Mouse (Mus musculus) thymus, adult 2 months (tissue): Measurements from ENCODE around the gene Ano10. TPM values are rescaled to one million over a fixed set of nuclear protein-coding genes. Genes with fewer than 3 reads are reported as not detected.

Experiments used
- DNase-seq: peaks from one replicate; pipeline ENCODE4 v3.0.0; 2021
- H3K27ac ChIP-seq: fragments of 200-500 bp; 2 replicates; pipeline ENCODE4 v1.5.1; 2012; ENCODE audit warnings: low read length, control low read depth; ENCODE audit not compliant: control insufficient read depth, insufficient read depth
- H3K27me3 ChIP-seq: fragments of 200-500 bp; 2 replicates; pipeline ENCODE4 v1.6.1; 2012; ENCODE audit warnings: mild to moderate bottlenecking, low read length, moderate library complexity, mixed read lengths; ENCODE audit not compliant: control insufficient read depth, insufficient read depth
- H3K36me3 ChIP-seq: fragments of 200-500 bp; 2 replicates; pipeline ENCODE4 v1.6.1; 2012; ENCODE audit warnings: mild to moderate bottlenecking, low read length, moderate library complexity; ENCODE audit not compliant: control insufficient read depth, insufficient read depth
- H3K4me1 ChIP-seq: fragments of 200-500 bp; replicated peaks from 2 replicates; pipeline ENCODE4 v1.6.1; 2012; ENCODE audit warnings: low read length; ENCODE audit not compliant: control insufficient read depth, insufficient read depth
- H3K4me3 ChIP-seq: fragments of 200-500 bp; 2 replicates; pipeline ENCODE4 v1.5.1; 2012; ENCODE audit warnings: mild to moderate bottlenecking, low read length, control low read depth, moderate library complexity; ENCODE audit not compliant: control insufficient read depth, insufficient read depth
- CTCF ChIP-seq: fragments of 200-500 bp; IDR thresholded peaks from 2 replicates; pipeline ENCODE4 v1.5.1; 2012; ENCODE audit warnings: mild to moderate bottlenecking, control low read depth, low read length, moderate library complexity, borderline replicate concordance; ENCODE audit not compliant: control insufficient read depth, poor library complexity, insufficient read depth; ENCODE audit errors: extremely low read depth
- POLR2A ChIP-seq: fragments of 200-500 bp; IDR thresholded peaks from 2 replicates; pipeline ENCODE4 v1.6.1; 2012; ENCODE audit warnings: mild to moderate bottlenecking, low read length, control low read depth, moderate library complexity; ENCODE audit not compliant: control insufficient read depth, poor library complexity, insufficient read depth; ENCODE audit errors: extremely low read depth
- WGBS: fragments of 180-500 bp; shearing (Covaris S2); methylation state at CpG from one replicate; pipeline ENCODE4 v1.1.7; 2018; 5-methylcytosine and 5-hydroxymethylcytosine counted together
- polyA plus RNA-seq: library from polyadenylated mRNA; depleted of rRNA; stranded (reverse); fragments of >200 nt; gene quantifications from 2 replicates; pipeline ENCODE4 v1.2.3, GENCODE M21; 2012

Ano10 gene
- polyA plus RNA-seq, 1 experiment, result 41.3 TPM

DNA sequence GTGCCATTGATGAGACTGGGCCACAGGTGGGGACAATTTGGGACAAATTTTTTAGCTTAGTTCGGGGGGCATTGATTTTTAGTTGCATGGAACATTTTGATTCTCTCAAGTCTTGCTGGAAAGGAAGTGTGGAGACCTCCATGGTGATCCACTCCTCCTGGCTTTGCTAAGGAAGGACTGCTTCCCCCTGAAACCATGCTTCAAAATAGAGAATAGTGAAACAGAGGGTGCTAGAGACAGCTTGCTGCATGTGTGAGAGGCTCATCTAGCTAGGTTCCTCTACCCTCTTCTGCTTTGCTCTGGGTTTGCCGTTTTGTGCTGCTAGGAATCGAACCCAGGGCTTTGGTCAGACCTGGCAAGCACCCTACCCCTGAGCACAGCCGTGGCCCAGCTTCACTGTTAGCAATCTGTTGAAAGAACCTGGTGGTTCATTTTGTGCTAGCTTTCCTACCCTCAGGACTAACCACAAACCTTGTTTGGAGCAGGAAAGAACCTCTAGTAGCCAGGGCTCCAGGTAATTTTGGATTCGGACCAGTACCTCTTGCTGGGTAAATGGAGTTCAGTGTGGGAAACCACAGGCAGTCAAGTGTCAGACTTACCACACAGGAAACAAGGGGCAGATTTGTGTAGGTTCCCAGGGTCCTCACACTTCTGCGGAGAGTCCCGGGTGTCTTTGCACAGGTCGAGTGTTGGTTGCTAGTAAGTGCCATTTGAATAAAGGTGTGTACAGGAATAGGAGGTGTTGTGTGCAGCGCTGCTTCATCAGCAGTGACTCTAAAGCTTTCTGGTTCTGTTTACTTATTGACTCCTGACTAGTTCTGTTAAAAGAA is 144.0 kb downstream of the Ano10 start:
- DNase-seq, result peak; percentile 18
- no peaks in the 10 kb centered on the region for H3K27me3 ChIP-seq
- H3K4me1 ChIP-seq, result peaks cover 12% of the 10 kb centered on the region
- 15% methylated on average over 9 of the region's 9 CpGs for WGBS
- peaks cover 2% of the 10 kb centered on the region; the same call in 1 of the 2 replicates for H3K36me3 ChIP-seq
- H3K27ac ChIP-seq, result 0 out of 2 replicates have a peak overlapping the region, but pooled peaks have one; percentile 15
- H3K4me3 ChIP-seq, result no peak overlapping the region
- TF ChIP-seq CTCF (no peak), POLR2A (no peak)

GRCm38 (mm10) chr9:122148356-122148755 is 145.9 kb downstream of the Ano10 start:
- H3K4me3 ChIP-seq, result no peak overlapping the region
- H3K4me1 ChIP-seq, result peaks cover 12% of the 10 kb centered on the region
- no peak for DNase-seq
- no peak overlapping the region for H3K27ac ChIP-seq
- TF ChIP-seq CTCF, result no peak
- no peak for TF ChIP-seq POLR2A
- no peaks in the 10 kb centered on the region for H3K27me3 ChIP-seq
- peaks cover 13% of the 10 kb centered on the region for H3K36me3 ChIP-seq
- WGBS, result 92% methylated on average over 3 of the region's 3 CpGs

DNA sequence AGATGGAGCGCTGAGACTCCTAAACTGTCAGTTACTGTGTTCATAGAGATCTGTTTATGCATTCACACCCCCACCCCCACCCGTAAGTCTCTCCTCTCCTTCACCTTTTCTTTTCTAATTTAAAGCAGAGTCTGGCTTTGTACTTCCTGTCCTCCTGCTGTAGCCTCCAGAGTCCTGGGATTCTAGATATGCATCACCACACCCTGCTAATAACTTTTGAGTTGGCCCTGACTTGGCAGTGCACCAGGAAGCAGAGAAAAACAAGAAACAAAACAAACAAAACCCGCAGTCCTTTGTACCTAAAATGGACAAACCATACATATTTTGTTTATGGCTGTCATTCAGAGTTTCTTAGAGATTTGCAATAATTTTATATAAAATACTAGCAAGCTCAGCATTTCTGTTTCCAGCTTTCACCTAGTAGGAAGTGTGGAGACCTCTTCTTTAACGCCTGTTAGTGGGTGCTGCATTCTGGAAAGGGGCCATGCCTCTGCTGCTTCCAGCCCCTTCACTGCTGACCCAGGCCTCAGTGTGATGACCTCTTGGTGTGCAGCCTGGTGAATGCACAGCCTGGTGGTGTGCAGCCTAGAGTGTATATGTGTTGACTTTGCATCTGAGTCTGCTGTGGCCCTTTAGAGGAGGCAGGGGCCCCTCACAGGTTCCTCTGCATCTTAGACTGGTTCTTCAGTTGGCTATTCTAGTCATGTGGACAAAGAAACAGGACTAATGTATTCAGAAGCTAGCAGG is 147.9 kb downstream of the Ano10 start:
- Histone ChIP-seq H3K27ac (no peak overlapping the region), H3K36me3 (peaks cover 13% of the 10 kb centered on the region), H3K27me3 (no peaks in the 10 kb centered on the region), H3K4me3 (no peak overlapping the region), H3K4me1 (peaks cover 12% of the 10 kb centered on the region)
- TF ChIP-seq CTCF, result no peak
- no peak for TF ChIP-seq POLR2A
- WGBS, result 94% methylated on average over 4 of the region's 4 CpGs
- DNase-seq, result no peak

DNA sequence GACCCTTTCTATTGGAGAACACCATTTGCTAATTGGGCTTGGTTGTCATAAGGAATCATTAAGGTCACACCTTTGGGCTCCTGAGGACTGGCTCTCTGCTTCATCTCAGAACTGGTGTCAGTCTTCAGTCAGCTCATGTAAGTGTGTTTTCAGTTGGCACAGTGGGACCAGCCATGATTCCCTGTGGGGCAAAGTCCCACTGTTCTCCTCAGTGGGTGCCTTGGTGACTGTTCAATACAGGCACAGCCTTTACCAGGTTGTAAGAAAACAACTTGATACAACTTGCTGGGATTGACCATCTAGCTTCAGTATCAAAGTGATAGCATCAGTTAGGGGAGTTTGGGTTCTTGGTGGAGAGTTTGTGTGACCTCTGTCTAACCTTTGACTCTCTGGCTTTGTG is 148.5 kb downstream of the Ano10 start:
- TF ChIP-seq POLR2A, result no peak
- TF ChIP-seq CTCF, result no peak
- Histone ChIP-seq H3K4me3 (no peak overlapping the region), H3K27me3 (no peaks in the 10 kb centered on the region), H3K4me1 (peaks cover 12% of the 10 kb centered on the region), H3K36me3 (peaks cover 13% of the 10 kb centered on the region), H3K27ac (no peak overlapping the region)
- no peak for DNase-seq

GRCm38 (mm10) chr9:122144776-122145175 is 149.4 kb downstream of the Ano10 start:
- H3K4me1 ChIP-seq, result peaks cover 6% of the 10 kb centered on the region
- no peak for DNase-seq
- no peak overlapping the region for H3K27ac ChIP-seq
- H3K4me3 ChIP-seq, result no peak overlapping the region
- WGBS, result 96% methylated on average over 3 of the region's 3 CpGs
- TF ChIP-seq POLR2A, result no peak
- no peak for TF ChIP-seq CTCF
- no peaks in the 10 kb centered on the region for H3K27me3 ChIP-seq
- H3K36me3 ChIP-seq, result peaks cover 13% of the 10 kb centered on the region

GRCm38 (mm10) chr9:122143219-122143618 is 151.0 kb downstream of the Ano10 start:
- Histone ChIP-seq H3K27me3 (no peaks in the 10 kb centered on the region), H3K36me3 (peaks cover 17% of the 10 kb centered on the region), H3K4me1 (no peaks in the 10 kb centered on the region), H3K27ac (no peak overlapping the region), H3K4me3 (no peak overlapping the region)
- TF ChIP-seq POLR2A (no peak), CTCF (no peak)
- 97% methylated on average over 1 of the region's 1 CpGs for WGBS
- DNase-seq, result no peak
